Mouse (Mus musculus) left cerebral cortex, postnatal 36 days (tissue): Measurements from ENCODE around the gene Ano4. TPM values are rescaled to one million over a fixed set of nuclear protein-coding genes. Genes with fewer than 3 reads are reported as not detected.
A peak's percentile ranks its signal among the peaks of the same experiment; 100 is the strongest.
"Not testable (repeated sequence)": the region's sequence is repeated elsewhere in the genome, so short reads cannot be mapped to it uniquely, and the experiment has no call there.

Experiments
- DNase-seq, 2 experiments: peaks; one replicate each; pipeline ENCODE4 v3.0.0; 2021 to 2022; ENCODE audit warnings: low spot score in 2 of 2, mixed read lengths in 1 of 2
- intact Hi-C: fragments of 180-260 bp; cut with DNase I; formaldehyde crosslinking; loops from one replicate; pipeline ENCODE4 v1.15.1; 2025
- total RNA-seq, 2 experiments: library from RNA; stranded (reverse); gene quantifications; 2 replicates each; pipeline ENCODE4 v1.2.3; 2021

Ano4 gene
- total RNA-seq, 2 experiments from 2014 or later: 21.1 to 22.1 TPM

DNA sequence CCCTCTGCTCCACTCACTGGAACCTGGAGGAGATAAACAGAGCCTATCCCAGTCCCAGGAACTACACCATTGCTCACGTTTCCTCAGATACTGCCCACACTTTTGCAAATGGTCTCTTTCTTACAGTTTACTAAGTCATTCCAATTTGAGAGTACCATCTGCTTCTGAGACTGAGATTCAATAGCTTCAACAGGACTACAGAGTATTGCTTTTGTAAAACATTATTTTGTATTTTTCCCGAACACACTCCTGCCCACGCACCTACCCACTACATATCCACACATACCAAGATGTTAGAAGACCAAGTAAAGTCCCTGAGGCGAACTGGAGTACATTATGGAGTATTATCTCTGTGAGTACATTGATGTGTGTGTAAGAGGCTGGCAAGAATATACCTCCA, 166.6 kb downstream of the Ano4 start:
- intact Hi-C loops: no loop called here
- peak; percentile 9 to 29 for DNase-seq

DNA sequence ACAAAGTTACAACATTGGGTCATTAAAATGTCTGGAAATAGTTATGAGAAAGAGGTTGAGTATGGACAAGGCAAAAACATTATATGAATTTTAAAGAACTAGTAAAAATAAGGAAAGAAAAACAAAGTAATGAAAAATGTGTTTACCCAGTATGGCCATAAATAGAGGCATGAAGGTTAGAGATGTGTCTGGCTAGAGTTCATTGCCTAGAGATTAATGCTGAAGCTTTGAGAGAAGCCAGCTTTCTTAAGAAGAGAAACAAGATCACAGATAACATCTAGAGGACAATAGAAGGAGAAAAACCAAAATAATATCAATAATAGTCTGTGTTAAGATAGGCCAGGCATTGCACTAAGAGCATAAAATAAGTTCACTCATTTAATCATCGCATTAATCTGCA, 180.0 kb downstream of the Ano4 start:
- intact Hi-C loops: no loop called here
- no peak for DNase-seq

DNA sequence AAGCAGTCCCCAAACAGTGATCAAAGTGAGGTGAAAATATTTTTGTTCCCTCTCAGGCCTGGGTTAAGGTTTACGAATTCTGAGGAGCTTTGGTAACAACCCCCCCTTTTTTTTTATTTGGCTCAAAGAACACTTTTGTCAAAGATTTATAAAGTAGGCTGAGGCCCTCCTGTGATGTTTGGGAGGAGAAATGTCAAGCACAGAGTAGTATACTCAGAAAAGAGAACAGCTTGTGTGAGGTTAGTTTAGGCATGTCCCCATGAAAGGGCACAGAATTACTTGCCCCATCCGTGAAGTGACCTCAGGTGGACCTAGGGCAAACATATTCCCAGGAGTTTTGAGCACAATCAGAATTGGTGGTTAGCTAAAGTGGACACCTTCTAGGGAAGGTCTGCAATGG, 189.1 kb downstream of the Ano4 start:
- intact Hi-C loops: no loop called here
- no peak for DNase-seq

DNA sequence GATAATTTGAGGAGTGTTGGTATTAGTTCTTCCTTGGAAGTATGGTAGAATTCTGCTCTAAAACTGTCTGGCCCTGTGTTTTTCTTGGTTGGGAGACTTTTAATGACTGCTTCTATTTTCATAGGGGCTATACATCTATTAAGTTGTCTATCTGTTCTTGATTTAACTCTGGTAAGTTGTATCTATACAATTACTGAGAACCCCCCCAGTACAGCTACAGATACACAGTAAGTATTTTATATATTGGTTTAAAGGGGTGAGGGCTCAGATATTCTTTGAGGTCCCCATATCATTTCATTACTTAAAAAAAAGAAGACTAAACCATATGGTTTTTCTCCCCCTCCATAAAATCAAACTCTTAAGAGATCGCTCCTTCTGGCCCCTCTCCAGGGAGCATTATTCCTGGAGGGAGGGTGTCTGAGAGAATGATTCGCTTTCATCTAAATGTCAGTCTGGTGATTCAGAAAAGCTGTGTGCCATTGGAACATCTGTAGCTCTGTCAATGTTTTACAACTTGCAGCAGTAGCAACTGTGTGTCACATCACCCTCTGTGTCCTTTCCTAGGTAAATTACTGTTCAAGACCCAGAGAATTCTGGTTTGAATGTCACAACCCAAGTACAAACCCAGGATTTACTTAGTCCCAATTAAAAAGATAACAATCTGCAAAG, 189.6 kb downstream of the Ano4 start:
- DNase-seq: peak in 1 of 2 experiments; percentile 6
- intact Hi-C loops: no loop called here

DNA sequence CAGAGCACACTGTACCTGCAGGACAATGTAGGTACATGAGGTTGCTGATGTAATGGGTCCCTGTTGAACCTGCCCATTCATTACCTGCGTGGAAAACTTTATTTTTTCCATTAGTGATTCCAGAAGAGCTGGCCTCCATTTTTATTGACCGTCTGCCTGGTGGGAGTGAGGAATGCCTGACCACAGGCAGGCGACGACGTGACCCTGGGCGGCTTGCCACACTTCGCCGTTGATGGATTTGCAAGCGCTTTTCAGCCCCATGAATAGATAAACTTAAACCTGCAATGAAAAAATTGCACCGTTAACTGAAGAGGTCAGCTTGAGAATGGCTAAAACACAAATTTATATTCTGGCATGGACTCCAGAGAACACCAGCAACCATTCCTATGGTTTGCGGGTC, 195.4 kb downstream of the Ano4 start:
- intact Hi-C loops: no loop called here
- DNase-seq: no peak

DNA sequence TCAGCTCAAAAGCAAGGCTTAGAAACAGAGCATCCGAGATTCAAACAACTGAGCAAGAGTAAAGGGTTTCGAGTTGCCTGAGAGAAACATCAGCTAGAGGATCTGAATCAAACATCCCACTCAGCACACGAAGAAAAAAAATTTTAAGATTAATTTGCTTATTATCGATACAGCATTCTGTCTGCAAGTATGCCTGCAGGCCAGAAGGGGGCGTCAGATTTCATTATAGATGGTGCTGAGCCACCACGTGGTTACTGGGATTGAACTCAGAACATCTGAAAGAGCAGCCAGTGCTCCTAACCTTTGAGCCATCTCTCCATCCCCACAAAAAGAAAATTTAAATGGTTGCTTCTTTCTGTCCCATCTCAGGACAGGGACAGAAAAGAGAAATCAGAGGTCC, 223.2 kb downstream of the Ano4 start:
- intact Hi-C loops: no loop called here
- no peak for DNase-seq

DNA sequence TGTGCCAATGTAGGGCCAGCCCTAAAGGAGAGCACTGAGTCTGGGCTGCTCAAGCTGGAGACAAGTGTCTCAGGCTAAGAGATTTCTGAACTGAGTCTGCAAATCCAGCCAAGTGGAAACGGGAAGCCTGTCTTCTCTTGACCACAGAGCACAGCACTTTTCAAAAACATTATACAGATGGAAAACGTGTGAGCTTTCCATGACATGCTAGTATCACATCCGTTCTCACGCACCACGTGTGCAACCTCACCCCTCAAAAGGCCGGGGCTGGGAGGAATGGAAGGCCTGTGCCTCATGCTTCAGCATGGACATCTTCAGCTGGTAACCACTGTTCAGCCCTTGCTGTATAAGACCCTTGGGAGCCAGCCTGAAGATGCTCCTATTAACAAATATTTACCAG, 230.2 kb downstream of the Ano4 start:
- DNase-seq: no peak
- intact Hi-C loops: no loop called here

DNA sequence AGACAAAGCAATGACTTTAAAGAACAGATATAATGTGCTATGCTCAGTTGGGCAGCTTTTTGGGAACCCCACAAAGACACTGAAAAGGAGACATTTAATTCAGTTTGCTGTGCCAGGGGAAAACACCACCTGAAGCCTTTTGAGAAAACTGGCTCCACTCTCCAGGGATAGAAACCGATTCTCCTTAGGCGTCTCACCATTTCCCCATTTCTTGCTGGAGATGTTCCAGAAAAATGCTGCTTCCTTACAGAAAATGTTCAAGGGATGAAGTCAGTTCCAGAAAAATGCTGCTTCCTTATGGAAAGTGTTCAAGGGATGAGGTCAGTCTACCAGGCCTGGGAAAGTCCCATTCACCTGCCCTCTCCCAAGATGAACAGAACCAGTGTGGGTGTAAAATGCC, 233.1 kb downstream of the Ano4 start:
- DNase-seq: no peak
- intact Hi-C loops: no loop called here

DNA sequence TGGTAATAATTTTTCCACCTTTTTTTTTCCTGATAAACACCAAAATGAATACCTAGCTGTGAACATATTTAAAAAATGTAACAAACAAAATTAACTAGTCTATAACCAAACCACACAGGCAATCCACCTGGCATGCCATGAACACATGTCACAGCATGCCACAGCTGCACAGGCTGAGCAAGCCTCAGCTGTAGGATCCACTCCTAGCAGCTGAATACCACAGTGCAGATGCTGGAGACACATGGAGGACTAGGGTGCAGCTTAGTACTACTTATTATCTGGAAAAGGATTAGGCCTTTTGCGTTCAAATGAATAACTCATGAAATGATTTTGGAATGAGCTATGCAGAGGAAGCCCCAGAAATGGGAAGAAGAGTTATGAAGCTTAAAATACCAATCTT, 233.6 kb downstream of the Ano4 start:
- intact Hi-C loops: no loop called here
- DNase-seq: no peak

DNA sequence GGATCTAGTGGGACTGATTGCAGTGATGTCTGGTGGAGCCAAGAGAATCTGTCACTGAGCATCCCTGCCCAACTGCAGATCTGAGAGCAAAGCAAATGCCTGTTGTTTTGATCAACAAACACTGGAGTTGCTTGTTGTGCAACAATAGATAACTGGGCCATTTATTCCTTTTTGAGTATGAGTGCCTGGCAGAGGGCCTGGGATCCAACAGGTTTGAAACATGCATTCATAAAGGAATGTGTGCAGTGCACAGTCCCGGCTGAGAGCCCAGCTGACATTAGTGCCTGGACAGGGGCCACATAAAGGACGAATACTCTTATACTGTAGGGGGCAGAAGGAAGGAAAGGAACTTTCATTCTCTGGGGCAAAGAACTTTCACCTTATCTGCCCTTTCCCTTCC, 241.0 kb downstream of the Ano4 start:
- intact Hi-C loops: no loop called here
- no peak for DNase-seq

DNA sequence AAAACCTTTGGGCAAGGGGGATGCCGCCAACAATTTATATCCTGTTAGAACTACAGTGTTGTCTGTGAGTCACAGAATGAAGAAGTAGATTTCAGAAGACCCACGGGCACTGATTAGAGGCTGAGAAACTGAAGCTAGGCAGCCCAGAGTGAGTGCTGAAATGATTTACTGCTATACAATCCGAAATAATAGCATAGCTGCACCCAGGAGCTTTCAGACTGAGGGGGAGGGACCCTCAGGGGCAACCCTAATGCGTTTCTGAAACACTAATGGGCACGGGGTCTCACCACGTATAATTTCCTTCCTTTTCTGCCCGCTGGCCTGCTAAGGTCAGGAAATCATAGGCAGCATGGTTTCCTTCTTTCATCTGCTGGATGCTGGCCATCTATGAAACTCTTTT, 242.5 kb downstream of the Ano4 start:
- intact Hi-C loops: no loop called here
- no peak for DNase-seq

DNA sequence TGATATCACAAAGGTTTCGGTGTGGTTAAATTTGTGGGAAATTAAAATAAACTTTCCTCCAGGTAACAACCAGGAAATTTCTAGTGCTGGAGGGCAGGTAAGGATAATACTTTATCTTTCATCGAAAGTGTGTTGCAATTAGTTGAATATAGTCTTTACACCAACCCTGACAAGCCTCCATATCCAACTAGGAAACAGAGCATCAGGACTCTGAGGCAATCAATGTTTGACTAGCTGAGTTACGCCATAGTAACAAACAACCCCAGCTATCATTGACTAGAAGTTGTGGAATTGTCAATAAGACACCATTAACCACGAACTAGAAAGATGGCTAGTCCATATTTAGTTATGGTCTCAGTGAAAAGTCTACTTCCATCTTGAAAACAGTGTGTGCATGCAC, 246.4 kb downstream of the Ano4 start:
- intact Hi-C loops: no loop called here
- no peak for DNase-seq

DNA sequence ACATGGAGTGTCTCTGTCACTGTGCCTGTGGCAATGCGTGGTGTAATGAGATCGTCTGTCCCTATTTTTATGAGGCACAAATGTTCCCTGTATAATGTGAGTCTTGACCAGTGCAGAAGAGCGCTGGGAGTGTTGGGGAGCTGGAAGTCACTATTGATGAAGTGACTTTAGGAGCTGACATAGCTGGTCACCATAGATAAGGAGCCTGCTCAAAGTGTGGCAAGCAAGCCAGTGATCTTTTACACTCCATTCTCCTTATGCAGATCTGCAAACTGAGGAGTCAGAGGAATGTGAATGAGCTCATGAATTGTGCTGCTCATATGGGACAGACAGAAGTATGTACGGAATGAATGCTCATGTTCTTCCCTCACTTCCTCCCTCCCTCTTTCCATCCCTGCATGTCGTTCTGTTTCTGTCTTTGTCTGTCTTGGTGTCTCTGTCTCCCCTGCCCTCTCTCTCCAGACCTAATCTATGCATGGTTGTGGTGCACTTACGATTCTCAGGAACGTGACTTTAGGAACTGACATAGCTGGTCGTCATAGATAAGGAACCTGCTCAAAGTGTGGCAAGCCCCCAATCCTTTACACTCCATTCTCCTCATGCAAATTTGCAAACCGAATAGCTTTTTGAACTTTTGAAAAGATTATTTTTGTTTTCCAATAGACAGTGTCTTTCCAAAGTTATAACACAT, 252.1 kb downstream of the Ano4 start:
- intact Hi-C loops: no loop called here
- no peak for DNase-seq

DNA sequence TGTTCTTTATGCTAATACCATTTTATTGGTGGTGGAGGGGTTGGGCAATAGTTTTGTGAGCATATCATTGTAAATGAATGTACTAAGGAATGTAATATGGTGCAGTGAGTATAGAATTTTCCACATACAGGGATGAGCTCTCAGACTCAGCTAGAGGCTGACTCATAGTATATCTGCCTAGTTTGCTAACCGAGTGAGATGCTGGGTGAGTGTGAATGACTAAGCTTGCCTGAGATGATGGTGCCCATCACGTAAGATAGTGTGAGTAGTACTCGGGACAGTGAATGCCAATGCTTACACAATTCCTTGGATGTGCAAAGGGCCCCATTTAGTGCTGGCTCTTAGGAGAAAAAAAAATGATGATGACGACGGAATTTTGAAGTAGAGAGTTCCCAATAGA, 267.1 kb downstream of the Ano4 start:
- intact Hi-C loops: no loop called here
- DNase-seq: no peak

DNA sequence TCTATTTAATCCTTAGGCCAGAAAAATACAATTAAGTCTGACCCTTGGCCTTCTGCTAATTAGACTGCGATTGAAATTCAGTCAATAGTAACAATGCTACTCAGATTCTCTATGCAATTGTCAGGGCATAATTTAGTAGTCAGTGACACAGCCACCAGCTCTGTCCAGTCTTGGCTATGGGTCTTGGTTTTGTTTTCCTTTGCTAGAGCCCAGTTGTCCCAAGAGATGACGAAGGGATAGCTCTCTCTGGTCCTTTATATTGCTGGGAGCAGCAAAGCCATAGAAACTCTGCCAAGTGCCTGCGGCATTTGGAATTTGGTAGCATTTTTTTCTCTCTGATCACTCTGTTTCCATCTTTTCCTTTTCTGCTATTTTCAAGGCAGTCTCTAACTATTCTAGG, 288.7 kb downstream of the Ano4 start:
- DNase-seq: no peak
- intact Hi-C loops: no loop called here

DNA sequence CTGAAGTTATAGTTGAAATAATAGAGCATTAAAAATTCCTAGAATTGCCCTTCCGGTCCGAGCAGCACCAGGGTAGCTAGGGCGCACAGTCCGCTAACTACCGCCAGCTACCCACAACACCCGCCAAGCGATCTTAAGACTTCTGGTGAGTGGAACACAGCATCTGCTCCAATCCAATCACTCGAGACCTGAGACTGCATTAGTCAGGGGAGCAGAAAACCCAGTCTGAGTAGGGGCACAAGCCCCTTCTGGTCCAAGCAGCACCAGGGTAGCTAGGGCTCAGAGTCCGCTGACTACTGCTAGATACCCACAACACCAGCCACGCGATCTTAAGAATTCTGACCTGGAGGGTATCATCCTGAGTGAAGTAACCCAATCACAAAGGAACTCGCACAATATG, 299.6 kb downstream of the Ano4 start:
- intact Hi-C loops: not testable (repeated sequence)

DNA sequence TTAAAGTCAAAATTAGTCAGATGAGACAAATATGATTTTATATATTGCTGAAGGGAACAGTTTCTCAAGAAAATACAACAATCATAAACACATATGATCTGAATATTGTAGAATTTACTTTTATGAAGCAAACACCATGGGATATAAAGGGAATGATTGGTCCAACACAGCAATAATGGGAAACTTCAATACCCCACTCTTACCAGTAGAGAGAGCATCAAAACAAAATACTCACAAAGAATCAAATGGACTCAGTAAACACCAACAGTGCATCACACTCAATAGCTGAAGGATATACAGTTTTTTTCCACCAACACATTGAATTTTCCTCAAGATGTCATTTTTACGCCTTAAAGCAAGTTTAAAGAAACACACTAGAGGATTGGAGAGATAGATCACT, 300.4 kb downstream of the Ano4 start:
- no peak for DNase-seq
- intact Hi-C loops: no loop called here

More for the DNA sequence above, 299.6 kb downstream of the Ano4 start:
- not testable (repeated sequence) for DNase-seq

DNA sequence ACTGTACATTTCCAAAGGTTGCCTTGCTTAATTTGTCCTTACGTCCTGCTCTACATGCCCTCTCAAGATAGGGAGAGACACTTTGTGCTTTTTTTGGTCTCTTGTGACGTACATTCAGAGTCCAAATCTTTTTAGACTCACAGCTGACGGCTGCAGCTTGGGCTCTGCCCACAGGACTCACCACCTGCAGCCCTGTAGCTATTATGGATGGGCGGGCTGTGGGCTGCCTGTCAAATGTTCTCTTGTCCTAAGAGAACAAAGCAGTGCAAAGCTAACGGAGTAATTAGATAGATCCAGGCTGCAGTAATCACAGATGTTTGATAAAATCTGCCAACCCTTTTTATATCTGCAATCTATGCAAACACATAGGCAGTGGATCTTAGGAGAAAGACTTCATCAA, 325.6 kb downstream of the Ano4 start:
- intact Hi-C loops: no loop called here
- DNase-seq: peak in 1 of 2 experiments; percentile 12

DNA sequence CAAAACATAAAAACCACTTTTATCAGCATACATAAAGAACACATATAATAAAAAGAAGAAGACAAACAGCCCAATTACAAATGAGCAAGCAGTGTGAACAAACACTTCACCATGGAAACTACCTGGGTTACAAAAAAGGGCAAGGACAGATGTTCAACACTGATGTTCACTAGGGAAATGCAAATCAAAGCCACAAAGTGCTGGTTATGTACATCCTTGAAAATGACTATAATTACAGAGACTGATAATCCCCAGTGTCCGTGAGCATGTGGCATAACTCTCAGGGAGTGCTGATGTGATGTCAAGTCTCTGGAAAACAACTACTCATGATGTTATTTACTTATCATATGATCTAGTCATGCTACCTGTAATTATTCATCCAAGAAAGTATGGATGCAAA, 336.3 kb downstream of the Ano4 start:
- intact Hi-C loops: no loop called here
- DNase-seq: no peak

DNA sequence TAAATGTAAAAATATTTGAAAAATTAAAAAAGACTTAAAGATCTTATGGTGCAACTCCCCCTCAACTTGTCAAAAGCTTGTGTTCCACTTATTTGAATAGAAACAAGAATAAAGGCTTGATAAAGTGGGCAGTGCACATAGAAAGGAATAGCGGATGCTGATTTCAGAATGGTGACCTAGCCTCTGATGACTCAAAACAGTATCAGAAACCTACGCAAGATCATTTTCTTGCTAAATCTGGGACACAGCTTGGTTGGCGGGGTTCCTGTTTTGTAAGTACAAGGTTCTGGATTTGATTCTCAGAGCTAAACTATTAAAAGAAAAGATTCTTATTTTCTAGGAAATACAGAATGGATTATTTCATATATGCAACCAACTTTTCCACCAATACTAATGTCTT, 340.0 kb downstream of the Ano4 start:
- intact Hi-C loops: no loop called here
- no peak for DNase-seq

DNA sequence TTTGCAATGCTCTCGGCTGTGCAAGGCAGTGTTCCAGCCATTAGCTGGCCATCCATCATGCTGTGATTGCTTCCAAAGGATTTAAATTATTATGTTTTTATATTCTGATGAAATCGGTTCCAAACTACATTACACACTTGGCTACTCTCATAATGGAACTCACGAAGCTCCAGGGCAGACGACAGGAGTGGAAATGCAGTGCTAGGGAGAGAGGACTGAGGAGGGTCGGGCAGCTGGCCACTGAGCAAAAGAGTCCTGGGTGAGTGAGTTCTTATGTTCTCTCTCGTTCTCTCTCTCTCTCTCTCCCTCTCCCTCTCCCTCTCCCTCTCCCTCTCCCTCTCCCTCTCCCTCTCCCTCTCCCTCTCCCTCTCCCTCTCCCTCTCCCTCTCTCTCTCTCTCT, 357.6 kb downstream of the Ano4 start:
- DNase-seq: no peak
- intact Hi-C loops: loop anchor here (10.0 kb wide), 1 partner anchor 162 kb away; the partner anchor contains the start of gene Utp20

DNA sequence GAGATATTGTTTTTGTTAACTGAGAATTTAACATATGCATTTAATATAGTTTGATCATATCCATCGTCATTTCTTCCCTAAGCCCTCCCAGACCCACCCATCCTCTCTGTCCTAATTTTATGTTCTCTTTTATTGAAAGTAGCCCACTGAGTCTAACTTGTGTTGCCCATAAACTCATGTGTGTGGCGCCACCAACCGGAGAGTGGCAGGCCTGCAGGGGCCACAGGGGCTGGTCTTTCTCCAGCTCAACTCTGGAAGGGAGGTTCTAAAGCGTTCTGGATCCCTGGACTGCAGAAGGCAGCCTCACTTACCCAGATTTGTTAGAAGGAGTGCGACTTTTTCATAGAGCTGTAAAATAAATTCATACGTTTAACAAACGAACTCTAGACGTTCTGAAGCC, 361.1 kb downstream of the Ano4 start:
- intact Hi-C loops: loop anchor here (10.0 kb wide), 1 partner anchor 159 kb away; the partner anchor contains the start of gene Utp20

More for the DNA sequence above, 361.1 kb downstream of the Ano4 start:
- peak; percentile 21 to 26 for DNase-seq
